Mouse (Mus musculus) Patski (cell line): Measurements from ENCODE around the gene Ctnnd1. TPM values are rescaled to one million over a fixed set of nuclear protein-coding genes. Genes with fewer than 3 reads are reported as not detected.
A peak's percentile ranks its signal among the peaks of the same experiment; 100 is the strongest.
"Not testable (repeated sequence)": the region's sequence is repeated elsewhere in the genome, so short reads cannot be mapped to it uniquely, and the experiment has no call there.

Experiments used
- ATAC-seq: fragments of 100-300 bp; one replicate; pipeline ENCODE4 v1.8.0; 2021
- CTCF ChIA-PET: fragments of 350-600 bp; sonication (Branson Sonifier 250); formaldehyde crosslinking; loops from one replicate; lab custom pipeline; 2022; ENCODE audit warnings: inconsistent platforms; lab: Charles Lee
- POLR2A ChIA-PET: fragments of 350-600 bp; sonication (Branson Sonifier 250); formaldehyde crosslinking; loops from one replicate; lab custom pipeline; 2022; ENCODE audit warnings: antibody characterized with exemption, inconsistent platforms; lab: Charles Lee
- DNase-seq: peaks from one replicate; pipeline ENCODE4 v3.0.0-alpha.2; 2011; ENCODE audit warnings: low read depth, low spot score
- H3K27me3 ChIP-seq: fragments of 371-371 bp; one replicate; pipeline ENCODE4 v1.5.1; 2021
- CTCF ChIP-seq: fragments of 100-300 bp; IDR thresholded peaks from one replicate; pipeline ENCODE4 v1.5.1; 2021
- in situ Hi-C: fragments of 300-500 bp; cut with MboI; formaldehyde crosslinking; loops from 3 replicates; pipeline ENCODE4 v1.11.1; 2018; ENCODE audit warnings: low pct_unique_long_range_greater_than_20kb, mixed read lengths
- polyA plus RNA-seq: library from polyadenylated mRNA; unstranded; gene quantifications from one replicate; pipeline ENCODE4 v1.2.3, GENCODE M21; 2021

Gene Ctnnd1
- 102 TPM for polyA plus RNA-seq

GRCm38 (mm10) chr2:84650464-84651195 is at the start of gene Ctnnd1:
Gene Ctnnd1, minus strand, starts transcription at chr2:84650765.
- ChIA-PET POLR2A (interaction anchor here (0.6 to 2.1 kb wide), 10 partner anchors 14 to 1029 kb away, joined by 3 to 8 read pairs (median 4); no protein-coding TSS in a partner anchor), CTCF (interaction anchor here (0.9 to 8.7 kb wide), 8 partner anchors 9 to 68 kb away, joined by 3 to 77 read pairs (median 4); no protein-coding TSS in a partner anchor)
- DNase-seq (peak; percentile 83), ATAC-seq (peak; percentile 99)
- peak; percentile 20 for TF ChIP-seq CTCF
- in situ Hi-C loops: loop anchor here (5.0 kb wide), 1 partner anchor 33 kb away; no protein-coding TSS in a partner anchor
- H3K27me3 ChIP-seq: no peaks in the 10 kb centered on the region

GRCm38 (mm10) chr2:84695007-84695695 is 44.6 kb upstream of the Ctnnd1 start:
- in situ Hi-C loops: no loop called here
- H3K27me3 ChIP-seq: no peaks in the 10 kb centered on the region
- ChIA-PET CTCF (interaction anchor here (0.8 to 2.0 kb wide), 7 partner anchors 9 to 64 kb away, joined by 3 to 10 read pairs (median 4); no protein-coding TSS in a partner anchor), POLR2A (interaction anchor here (1.0 kb wide), 1 partner anchor 10 kb away, joined by 4 read pairs; no protein-coding TSS in a partner anchor)
- DNase-seq (no peak), ATAC-seq (peak; percentile 62)
- no peak for TF ChIP-seq CTCF

- ChIA-PET CTCF (interaction anchor here (1.3 kb wide), 1 partner anchor 9 kb away, joined by 3 read pairs; no protein-coding TSS in a partner anchor), POLR2A (no interaction called here)
- in situ Hi-C loops: no loop called here
- DNase-seq (no peak), ATAC-seq (no peak)
- no peaks in the 10 kb centered on the region for H3K27me3 ChIP-seq
- TF ChIP-seq CTCF: no peak
Measured at GRCm38 (mm10) chr2:84690050-84690449, 39.5 kb upstream of the Ctnnd1 start.

GRCm38 (mm10) chr2:84688080-84688844 is 37.7 kb upstream of the Ctnnd1 start:
- ATAC-seq: no peak
- no peak for TF ChIP-seq CTCF
- in situ Hi-C loops: no loop called here
- DNase-seq: no peak
- no peaks in the 10 kb centered on the region for H3K27me3 ChIP-seq
- ChIA-PET POLR2A (no interaction called here), CTCF (interaction anchor here (1.2 kb wide), 1 partner anchor 11 kb away, joined by 3 read pairs; no protein-coding TSS in a partner anchor)

- DNase-seq (no peak), ATAC-seq (no peak)
- CTCF ChIA-PET: no interaction called here
- H3K27me3 ChIP-seq: no peaks in the 10 kb centered on the region
- POLR2A ChIA-PET: no interaction called here
- in situ Hi-C loops: no loop called here
- TF ChIP-seq CTCF: no peak
Measured at GRCm38 (mm10) chr2:84682605-84683183, 32.1 kb upstream of the Ctnnd1 start.

GRCm38 (mm10) chr2:84679016-84679415 is 28.5 kb upstream of the Ctnnd1 start, which contains the start of gene Tmx2:
Gene Tmx2, minus strand, starts transcription at chr2:84679140.
- in situ Hi-C loops: no loop called here
- H3K27me3 ChIP-seq: no peaks in the 10 kb centered on the region
- ATAC-seq (no peak), DNase-seq (no peak)
- TF ChIP-seq CTCF: no peak
- ChIA-PET POLR2A (no interaction called here), CTCF (interaction anchor here (0.7 kb wide), 1 partner anchor 20 kb away, joined by 3 read pairs; no protein-coding TSS in a partner anchor)

GRCm38 (mm10) chr2:84677968-84678880 is 27.7 kb upstream of the Ctnnd1 start, which contains the start of the genes Gm28635 and Med19:
Gene Gm28635, minus strand, starts transcription at chr2:84678041.
Gene Med19, plus strand, starts transcription at chr2:84678402.
- in situ Hi-C loops: no loop called here
- POLR2A ChIA-PET: no interaction called here
- ATAC-seq (peak; percentile 99), DNase-seq (peak; percentile 97)
- no peaks in the 10 kb centered on the region for H3K27me3 ChIP-seq
- no peak for TF ChIP-seq CTCF
- CTCF ChIA-PET: interaction anchor here (0.8 to 1.8 kb wide), 2 partner anchors 47 to 80 kb away, joined by 3 to 4 read pairs; no protein-coding TSS in a partner anchor

- ATAC-seq (peak; percentile 45), DNase-seq (no peak)
- no peaks in the 10 kb centered on the region for H3K27me3 ChIP-seq
- in situ Hi-C loops: no loop called here
- CTCF ChIA-PET: interaction anchor here (0.8 to 1.8 kb wide), 4 partner anchors 10 to 198 kb away, joined by 3 to 4 read pairs (median 3); no protein-coding TSS in a partner anchor
- TF ChIP-seq CTCF: peak; percentile 78
- POLR2A ChIA-PET: interaction anchor here (0.7 to 0.9 kb wide), 2 partner anchors 26 to 44 kb away, joined by 3 read pairs; no protein-coding TSS in a partner anchor
Measured at GRCm38 (mm10) chr2:84677270-84677967, 26.9 kb upstream of the Ctnnd1 start.

- in situ Hi-C loops, ATAC-seq, H3K27me3 ChIP-seq, DNase-seq, CTCF ChIA-PET: not testable (repeated sequence)
- POLR2A ChIA-PET: interaction anchor here (0.7 kb wide), 1 partner anchor 153 kb away, joined by 3 read pairs; no protein-coding TSS in a partner anchor
Measured at GRCm38 (mm10) chr2:84671535-84671934, 21.0 kb upstream of the Ctnnd1 start.
